Mouse (Mus musculus): Measurements from ENCODE around the gene Ppp2r5c. TPM values are rescaled to one million over a fixed set of nuclear protein-coding genes. Genes with fewer than 3 reads are reported as not detected.

The Ppp2r5c gene
- polyA plus RNA-seq, 2 experiments from 2014 or later, result 583 to 590 TPM

DNA sequence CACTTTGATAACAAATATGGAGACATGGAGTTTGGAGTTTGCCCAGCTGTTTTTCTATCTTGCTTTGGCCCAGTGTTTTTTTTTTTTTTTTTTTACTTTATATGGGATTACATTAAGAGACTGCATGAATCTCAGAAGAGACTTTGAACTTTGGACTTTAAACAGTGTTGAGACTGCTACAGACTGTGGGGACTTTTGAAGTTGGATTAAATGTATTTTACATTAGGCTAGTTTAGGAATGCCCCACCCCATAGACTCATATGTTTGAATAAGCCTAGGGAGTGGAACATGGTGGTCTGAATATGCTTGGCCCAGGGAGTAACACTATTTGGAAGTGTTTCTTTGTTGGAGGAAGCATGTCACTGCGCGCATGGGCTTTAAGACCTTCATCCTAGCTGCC lies 4.7 kb upstream of the Ppp2r5c start:
- ATAC-seq, result no peak

DNA sequence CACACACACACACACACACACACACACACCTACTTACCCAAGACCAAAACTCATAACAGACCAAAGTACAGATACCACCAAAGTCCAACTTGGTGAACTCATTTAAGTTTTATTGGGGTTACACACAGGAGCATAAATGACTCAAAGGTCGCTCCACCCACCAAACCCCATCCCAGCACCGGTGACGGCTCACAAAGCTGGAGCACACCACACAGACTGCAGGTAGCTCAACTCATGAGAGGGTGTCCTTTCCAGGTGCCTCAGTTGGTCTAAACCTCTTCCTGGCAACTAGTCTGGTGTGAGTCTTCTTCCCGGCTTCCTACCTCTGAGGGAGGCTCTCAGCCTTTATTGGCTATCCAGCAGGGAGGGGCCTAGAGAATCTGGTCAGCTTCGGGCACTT lies 2.4 kb upstream of the Ppp2r5c start:
- ATAC-seq, result no peak

- no peak for ATAC-seq
These were observed 1.1 kb upstream of the Ppp2r5c start for GRCm38 (mm10) chr12:110445775-110446174.

- peak; percentile 16 for ATAC-seq
These were observed 386 bp downstream of the Ppp2r5c start for GRCm38 (mm10) chr12:110447306-110447705.

DNA sequence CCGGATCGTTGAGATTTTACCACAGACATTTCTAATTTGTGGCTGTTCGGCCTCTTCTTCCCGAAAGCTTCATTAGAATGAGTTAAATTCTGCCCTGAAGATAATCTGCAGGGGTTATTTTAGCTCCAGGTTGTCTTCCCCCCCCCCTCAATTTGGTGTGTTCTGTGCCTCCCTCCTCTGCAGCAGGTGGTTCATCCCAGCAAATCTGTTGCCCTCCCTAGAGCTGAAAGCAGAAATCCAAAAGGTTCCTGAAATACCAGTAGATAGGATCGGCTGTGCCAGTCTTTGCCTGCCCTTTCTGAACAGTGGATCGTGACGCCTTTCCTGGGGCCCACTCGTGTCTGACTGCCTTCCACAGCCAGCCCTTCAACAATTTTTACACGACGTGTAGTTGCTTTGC lies 1.8 kb downstream of the Ppp2r5c start:
- no peak for ATAC-seq

GRCm38 (mm10) chr12:110454223-110454622 lies 7.3 kb downstream of the Ppp2r5c start:
- peak; percentile 85 for ATAC-seq

DNA sequence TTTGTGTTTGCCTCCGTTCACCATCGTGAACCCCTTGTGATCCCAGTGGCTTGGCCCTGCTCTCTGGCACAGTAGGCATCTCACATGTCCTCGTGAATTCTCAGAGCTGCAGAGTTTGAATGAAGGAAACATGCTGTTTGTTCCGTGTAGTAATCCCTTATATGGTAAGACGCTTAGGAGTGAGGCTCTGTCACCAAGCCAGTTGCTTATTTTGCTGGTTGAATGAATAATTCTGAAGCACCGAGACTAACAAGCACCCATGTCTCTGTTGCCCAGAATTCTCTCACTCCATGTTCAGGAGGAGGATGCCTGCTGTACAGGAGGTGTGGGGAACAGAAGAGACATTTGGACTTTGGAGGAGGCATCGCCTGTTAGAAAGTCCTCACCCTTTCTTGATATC lies 9.1 kb downstream of the Ppp2r5c start:
- ATAC-seq, result no peak

DNA sequence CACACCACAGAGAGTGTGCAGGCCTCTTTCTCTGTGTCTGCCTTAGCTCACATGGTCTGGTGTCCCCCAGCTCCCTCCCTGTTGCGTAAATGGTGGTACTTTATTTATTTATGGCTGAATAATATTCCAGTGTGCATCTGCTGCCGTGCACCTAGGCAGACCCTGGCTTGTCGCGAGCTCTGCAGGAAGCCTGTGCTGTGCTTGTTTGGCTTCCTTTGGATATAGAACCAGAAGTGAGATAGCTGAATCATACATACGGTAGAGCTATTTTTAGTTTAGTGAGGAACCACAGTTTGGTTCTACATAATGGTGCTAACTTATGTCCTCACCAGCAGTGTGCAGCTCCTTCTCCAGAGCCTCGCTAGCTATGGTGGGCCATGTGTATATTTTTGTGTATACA lies 11.7 kb downstream of the Ppp2r5c start:
- no peak for ATAC-seq

DNA sequence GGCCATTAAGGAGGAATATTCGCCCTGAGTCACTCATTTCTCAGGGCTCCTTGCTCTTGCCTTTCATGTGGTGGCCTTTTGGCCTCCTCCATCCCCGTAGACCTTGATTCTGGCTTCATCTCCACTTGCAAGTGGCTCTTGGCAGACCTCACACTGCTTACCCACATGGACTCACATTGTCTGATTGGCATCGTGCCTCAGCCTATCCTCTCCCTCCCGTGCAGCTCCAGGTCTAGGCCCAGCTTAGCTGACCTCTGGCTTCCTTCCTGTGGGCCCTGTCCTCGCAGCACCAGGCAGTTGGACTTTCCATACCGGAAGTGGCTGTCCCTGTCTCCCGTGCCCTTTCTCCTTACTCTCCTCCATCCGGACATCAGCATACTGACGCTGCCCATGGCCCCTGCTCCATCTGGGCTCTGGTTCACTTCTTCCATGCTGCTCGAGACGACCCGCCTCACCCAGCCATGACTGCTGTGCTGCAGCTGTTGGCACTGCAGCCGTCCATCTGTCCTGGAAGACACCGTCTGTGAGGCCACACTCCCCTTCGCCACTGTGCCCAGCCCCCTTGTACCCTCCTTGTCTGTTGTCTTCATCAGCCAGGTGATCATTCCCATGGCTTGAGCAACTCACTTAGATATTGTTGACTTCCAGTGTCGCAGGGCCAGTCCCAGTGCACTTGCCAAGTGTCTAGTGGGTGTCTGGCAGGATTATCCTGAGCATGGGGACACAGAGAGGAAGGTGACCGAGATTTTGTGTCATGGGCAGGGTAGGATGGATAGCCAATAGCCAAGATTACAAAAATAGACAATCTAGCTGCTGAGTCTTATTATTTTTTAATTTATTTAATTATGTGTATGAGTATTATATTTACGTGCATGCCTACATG lies 13.7 kb downstream of the Ppp2r5c start:
- no peak for ATAC-seq

GRCm38 (mm10) chr12:110463711-110464110 lies 16.8 kb downstream of the Ppp2r5c start:
- ATAC-seq, result peak; percentile 93

DNA sequence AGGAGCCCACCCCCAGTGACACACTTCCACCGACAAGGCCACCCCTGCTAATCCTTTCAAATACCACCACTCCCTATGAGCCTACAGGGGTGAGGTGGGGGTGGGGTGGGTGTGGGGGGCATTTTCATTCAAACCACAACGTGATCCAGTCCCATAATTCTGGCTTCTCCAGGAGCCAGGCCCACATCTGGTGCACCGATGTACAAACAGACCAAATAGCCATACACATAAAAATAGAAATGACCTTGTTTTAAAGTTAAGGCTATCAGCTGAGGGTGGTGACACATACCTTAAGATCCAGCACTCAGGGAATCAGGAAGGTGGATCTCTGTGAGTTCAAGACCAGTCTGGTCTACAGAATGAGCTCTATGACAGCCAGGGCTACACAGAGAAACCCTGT lies 24.5 kb downstream of the Ppp2r5c start:
- no peak for ATAC-seq

DNA sequence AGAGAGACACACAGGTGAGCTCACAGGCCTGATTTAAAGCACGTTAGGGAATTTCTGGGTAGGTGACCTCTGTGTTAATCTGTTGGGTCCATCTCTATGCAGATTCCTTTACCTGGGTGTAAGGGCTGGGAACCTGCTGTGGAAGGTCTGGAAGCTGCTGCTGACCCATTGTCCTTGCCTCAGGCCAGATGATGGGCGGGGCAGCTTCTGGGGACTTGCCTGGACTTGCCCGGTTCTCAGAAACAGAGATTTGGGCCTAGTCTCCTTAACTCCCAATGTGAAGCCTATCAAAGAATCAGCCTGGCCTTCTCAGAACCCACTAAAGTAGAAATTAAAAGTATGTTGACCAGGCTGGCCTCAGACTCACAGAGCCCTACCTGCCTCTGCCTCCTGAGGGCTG lies 25.3 kb downstream of the Ppp2r5c start:
- ATAC-seq, result no peak

DNA sequence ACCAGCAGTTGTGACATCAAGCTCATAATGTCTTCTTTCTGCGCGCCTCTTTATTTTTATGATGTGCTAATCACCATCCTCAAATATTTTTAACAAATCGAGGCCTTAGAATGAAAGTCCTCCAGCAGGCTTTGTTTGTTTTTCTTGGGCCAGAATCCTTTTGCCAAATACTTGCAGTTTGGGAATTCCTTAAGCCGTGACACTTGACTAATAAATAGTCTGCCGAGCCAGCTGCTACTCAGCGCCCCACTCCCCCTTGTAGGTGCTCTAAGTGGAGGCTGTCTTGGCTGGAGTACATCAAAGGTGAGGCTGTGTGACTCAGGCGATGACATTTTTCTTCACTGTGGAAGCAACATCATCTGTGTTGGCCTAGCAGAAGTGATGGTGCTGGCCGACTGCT lies 27.6 kb downstream of the Ppp2r5c start:
- ATAC-seq, result no peak

GRCm38 (mm10) chr12:110476561-110476960 lies 29.6 kb downstream of the Ppp2r5c start:
- ATAC-seq, result no peak

DNA sequence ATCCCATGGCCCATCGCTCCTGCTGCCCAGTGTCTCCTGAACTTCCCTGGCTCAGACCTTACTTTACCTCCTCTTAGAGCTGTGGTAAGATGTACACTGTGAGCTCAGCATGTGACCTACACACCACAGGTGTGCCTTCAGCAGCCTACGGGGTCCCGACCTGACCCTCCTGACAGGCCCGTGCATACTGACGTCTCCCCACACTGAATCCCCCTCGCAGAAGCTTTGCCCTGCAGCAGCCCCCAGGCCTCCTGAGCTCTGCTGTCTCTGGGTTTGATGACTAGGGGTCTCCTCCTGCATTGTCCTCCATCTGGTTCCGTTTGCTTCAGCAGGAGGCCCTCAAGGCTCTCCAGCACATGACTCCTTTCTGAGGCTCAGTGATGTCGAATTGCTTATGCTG lies 31.0 kb downstream of the Ppp2r5c start:
- no peak for ATAC-seq

- ATAC-seq, result peak; percentile 36
These were observed 31.7 kb downstream of the Ppp2r5c start for GRCm38 (mm10) chr12:110478601-110479008.

DNA sequence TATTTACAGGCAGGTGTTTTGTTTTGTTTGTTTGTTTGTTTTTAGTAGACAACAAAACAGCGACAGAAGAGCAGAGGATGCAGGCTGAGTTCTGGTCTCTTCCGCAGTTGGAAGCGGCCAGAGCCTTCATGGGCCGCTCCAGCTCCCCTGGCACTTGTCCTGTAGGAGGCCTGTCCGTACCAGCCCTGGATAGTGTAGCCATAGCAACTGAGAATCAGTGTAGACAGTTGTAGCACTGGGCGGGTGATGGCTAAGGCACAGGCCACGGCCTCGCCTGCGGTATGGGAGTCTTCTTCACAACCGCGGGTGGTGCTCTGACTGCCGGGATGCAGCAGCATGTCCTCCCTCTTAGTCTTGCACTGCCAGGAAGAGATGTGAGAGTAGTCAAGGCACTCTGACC lies 32.3 kb downstream of the Ppp2r5c start:
- ATAC-seq, result no peak

DNA sequence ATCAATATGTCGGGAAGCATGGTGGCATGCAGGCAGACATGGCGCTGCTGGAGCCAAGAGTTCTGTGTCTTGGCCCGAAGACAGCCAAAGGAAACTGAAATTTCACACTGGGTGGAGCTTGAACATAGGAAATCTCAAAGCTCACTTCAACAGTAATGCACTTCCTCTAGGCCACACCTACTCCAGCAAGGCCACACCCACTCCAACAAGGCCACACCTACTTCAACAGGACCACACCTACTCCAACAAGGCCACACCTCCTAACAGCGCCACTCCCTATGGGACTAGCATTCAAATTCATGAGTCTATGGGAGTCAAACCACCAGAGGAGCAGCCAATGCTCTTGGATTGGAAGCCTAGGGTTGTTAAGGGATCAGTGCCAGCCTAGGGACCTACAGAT lies 33.8 kb downstream of the Ppp2r5c start:
- no peak for ATAC-seq

DNA sequence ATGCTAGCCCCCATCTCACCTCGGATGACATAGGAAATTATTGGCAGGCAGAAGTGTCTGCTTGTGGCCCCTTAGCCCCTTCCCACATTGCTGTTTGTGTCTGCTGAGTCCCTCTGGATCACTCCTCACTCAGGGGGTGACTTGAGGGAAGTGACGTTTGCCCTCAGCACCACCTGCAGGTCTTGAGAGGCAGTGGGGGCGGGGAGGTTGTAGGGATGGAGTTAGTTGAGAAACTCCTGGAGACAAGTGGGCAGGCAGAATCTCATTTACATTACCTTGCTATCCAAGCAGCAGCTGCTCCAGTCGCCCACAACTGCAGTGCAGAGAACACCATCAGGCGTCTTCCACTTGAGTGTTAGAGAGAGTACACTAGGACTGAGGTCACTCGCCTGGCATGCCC lies 36.8 kb downstream of the Ppp2r5c start:
- no peak for ATAC-seq

- peak; percentile 5 for ATAC-seq
These were observed 38.1 kb downstream of the Ppp2r5c start for GRCm38 (mm10) chr12:110484824-110485584.

GRCm38 (mm10) chr12:110485585-110486331 lies 38.8 kb downstream of the Ppp2r5c start:
- peak; percentile 84 for ATAC-seq

DNA sequence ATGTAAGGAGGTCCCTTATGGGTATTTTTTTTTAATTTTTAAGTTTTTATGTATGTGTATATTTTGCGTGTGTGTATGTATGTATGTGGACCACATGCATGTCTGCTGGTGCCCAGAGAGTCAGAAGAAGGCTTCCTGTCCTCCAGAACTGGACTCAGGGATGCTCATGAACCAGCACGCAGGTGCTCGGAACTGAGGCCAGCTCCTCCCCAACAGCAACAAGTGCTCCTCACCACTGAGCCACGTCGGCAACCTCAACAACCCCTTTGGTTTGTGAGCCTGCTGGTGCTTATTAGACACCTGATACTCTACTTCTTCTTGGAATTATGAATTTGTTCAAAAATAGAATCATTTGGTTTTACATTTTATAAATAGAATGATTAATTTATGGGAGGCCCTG lies 39.9 kb downstream of the Ppp2r5c start:
- no peak for ATAC-seq

DNA sequence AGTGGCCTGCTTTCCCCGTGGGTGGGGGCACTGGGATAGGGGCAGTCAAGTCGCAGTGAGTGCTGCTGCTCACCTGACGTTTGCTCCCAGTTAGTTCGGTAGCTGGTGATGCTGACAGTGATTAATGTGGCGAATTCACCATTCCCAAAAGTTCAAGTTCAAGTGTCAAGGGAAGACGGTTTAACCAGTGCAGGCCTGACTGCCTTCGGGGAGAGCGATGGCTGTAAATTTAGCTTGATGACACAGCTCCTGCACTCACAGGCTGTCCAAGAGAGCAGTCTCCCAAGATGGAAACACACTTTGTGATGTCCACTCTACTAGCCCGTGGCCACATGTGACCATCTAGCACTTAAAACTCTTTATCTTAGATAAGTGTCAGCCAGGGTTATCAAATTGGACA lies 41.1 kb downstream of the Ppp2r5c start:
- no peak for ATAC-seq
